Mouse (Mus musculus) kidney, adult 2 months (tissue): ENCODE data around the gene Igsf6. TPM values are rescaled to one million over a fixed set of nuclear protein-coding genes. Genes with fewer than 3 reads are reported as not detected.

Experiments
- DNase-seq: peaks from one replicate; pipeline ENCODE4 v3.0.0; 2021
- H3K27ac ChIP-seq: fragments of 200-500 bp; 2 replicates; pipeline ENCODE4 v1.5.1; 2012; ENCODE audit warnings: low read depth, low read length, control low read depth, inconsistent platforms; ENCODE audit not compliant: insufficient read depth
- H3K27me3 ChIP-seq: fragments of 200-500 bp; replicated peaks from 2 replicates; pipeline ENCODE4 v1.6.1; 2012; ENCODE audit warnings: mild to moderate bottlenecking, moderate library complexity, low read length, inconsistent platforms; ENCODE audit not compliant: control insufficient read depth, insufficient read depth
- H3K36me3 ChIP-seq: fragments of 200-500 bp; 2 replicates; pipeline ENCODE4 v1.6.1; 2012; ENCODE audit warnings: mild to moderate bottlenecking, moderate library complexity, low read length, inconsistent platforms; ENCODE audit not compliant: control insufficient read depth, insufficient read depth
- H3K4me1 ChIP-seq: fragments of 200-500 bp; 2 replicates; pipeline ENCODE4 v1.6.1; 2011; ENCODE audit warnings: low read length; ENCODE audit not compliant: control insufficient read depth, insufficient read depth
- H3K4me3 ChIP-seq: fragments of 200-500 bp; 2 replicates; pipeline ENCODE4 v1.5.1; 2011; ENCODE audit warnings: mild to moderate bottlenecking, low read depth, low read length, control low read depth; ENCODE audit not compliant: insufficient read depth
- CTCF ChIP-seq: fragments of 200-500 bp; conservative IDR thresholded peaks from 2 replicates; pipeline ENCODE4 v1.5.1; 2011; ENCODE audit warnings: low read depth, mild to moderate bottlenecking, control low read depth, low read length, moderate library complexity, mixed read lengths; ENCODE audit not compliant: insufficient read depth, insufficient read length
- POLR2A ChIP-seq: fragments of 200-500 bp; IDR thresholded peaks from one replicate; pipeline ENCODE4 v1.6.1; 2011; ENCODE audit warnings: low read depth, low read length, control low read depth
- WGBS: fragments of 180-500 bp; shearing (Covaris S2); methylation state at CpG from one replicate; pipeline ENCODE4 v1.1.7; 2018; 5-methylcytosine and 5-hydroxymethylcytosine counted together
- polyA plus RNA-seq: library from polyadenylated mRNA; depleted of rRNA; stranded (reverse); fragments of >200 nt; gene quantifications from 2 replicates; pipeline ENCODE4 v1.2.3, GENCODE M21; 2012

The Igsf6 gene
- polyA plus RNA-seq, 1 experiment: 0.63 TPM

- WGBS: 16% methylated on average over 5 of the region's 5 CpGs
- Histone ChIP-seq H3K4me1 (no peaks in the 10 kb centered on the region), H3K36me3 (no peaks in the 10 kb centered on the region), H3K27ac (no peak overlapping the region), H3K27me3 (no peaks in the 10 kb centered on the region), H3K4me3 (no peak overlapping the region)
- TF ChIP-seq POLR2A (no peak), CTCF (peak; percentile 51)
- DNase-seq: peak; percentile 74
Observed at GRCm38 (mm10) chr7:121077829-121078228, 3.5 kb upstream of the Igsf6 start.

GRCm38 (mm10) chr7:121077311-121077710, 2.9 kb upstream of the Igsf6 start:
- H3K27me3 ChIP-seq: no peaks in the 10 kb centered on the region
- TF ChIP-seq POLR2A (no peak), CTCF (no peak)
- no peaks in the 10 kb centered on the region for H3K36me3 ChIP-seq
- H3K27ac ChIP-seq: no peak overlapping the region
- H3K4me3 ChIP-seq: no peak overlapping the region
- 82% methylated on average over 6 of the region's 6 CpGs for WGBS
- H3K4me1 ChIP-seq: no peaks in the 10 kb centered on the region
- no peak for DNase-seq

- no peaks in the 10 kb centered on the region for H3K4me1 ChIP-seq
- TF ChIP-seq POLR2A: no peak
- TF ChIP-seq CTCF: no peak
- H3K27me3 ChIP-seq: no peaks in the 10 kb centered on the region
- DNase-seq: no peak
- H3K4me3 ChIP-seq: no peak overlapping the region
- WGBS: 73% methylated on average over 5 of the region's 5 CpGs
- H3K27ac ChIP-seq: no peak overlapping the region
- no peaks in the 10 kb centered on the region for H3K36me3 ChIP-seq
Observed at GRCm38 (mm10) chr7:121075416-121075815, 1.0 kb upstream of the Igsf6 start.

- H3K4me1 ChIP-seq: no peaks in the 10 kb centered on the region
- no peak for TF ChIP-seq POLR2A
- no peak for TF ChIP-seq CTCF
- no peak overlapping the region for H3K27ac ChIP-seq
- no peak for DNase-seq
- WGBS: 63% methylated on average over 6 of the region's 6 CpGs
- H3K4me3 ChIP-seq: no peak overlapping the region
- H3K36me3 ChIP-seq: no peaks in the 10 kb centered on the region
- no peaks in the 10 kb centered on the region for H3K27me3 ChIP-seq
Observed at GRCm38 (mm10) chr7:121074801-121075400, 529 bp upstream of the Igsf6 start.

GRCm38 (mm10) chr7:121072506-121072905, 1.9 kb downstream of the Igsf6 start:
- no peak overlapping the region for H3K27ac ChIP-seq
- TF ChIP-seq POLR2A: no peak
- TF ChIP-seq CTCF: no peak

GRCm38 (mm10) chr7:121071276-121071675, 3.1 kb downstream of the Igsf6 start:
- DNase-seq: no peak
- Histone ChIP-seq H3K27ac (no peak overlapping the region), H3K36me3 (no peaks in the 10 kb centered on the region), H3K4me3 (no peak overlapping the region), H3K4me1 (no peaks in the 10 kb centered on the region), H3K27me3 (no peaks in the 10 kb centered on the region)
- 93% methylated on average over 4 of the region's 4 CpGs for WGBS
- no peak for TF ChIP-seq POLR2A
- TF ChIP-seq CTCF: no peak

More at GRCm38 (mm10) chr7:121072506-121072905, 1.9 kb downstream of the Igsf6 start:
- Histone ChIP-seq H3K4me3 (no peak overlapping the region), H3K36me3 (no peaks in the 10 kb centered on the region), H3K4me1 (no peaks in the 10 kb centered on the region), H3K27me3 (no peaks in the 10 kb centered on the region)
- no peak for DNase-seq
- WGBS: 64% methylated on average over 5 of the region's 5 CpGs

- H3K36me3 ChIP-seq: no peaks in the 10 kb centered on the region
- H3K27me3 ChIP-seq: no peaks in the 10 kb centered on the region
- H3K4me1 ChIP-seq: peaks cover 4% of the 10 kb centered on the region; the same call in 1 of the 2 replicates
- H3K27ac ChIP-seq: no peak overlapping the region
- WGBS: 42% methylated on average over 4 of the region's 4 CpGs
- TF ChIP-seq CTCF (peak; percentile 55), POLR2A (no peak)
- no peak overlapping the region for H3K4me3 ChIP-seq
- DNase-seq: peak; percentile 51
Observed at GRCm38 (mm10) chr7:121064309-121064708, 10.1 kb downstream of the Igsf6 start.
